Mouse (Mus musculus): ENCODE data around the gene Ghr. TPM values are rescaled to one million over a fixed set of nuclear protein-coding genes. Genes with fewer than 3 reads are reported as not detected.

Ghr gene
- polyA plus RNA-seq, 1 experiment from 2014 or later: 133 TPM

DNA sequence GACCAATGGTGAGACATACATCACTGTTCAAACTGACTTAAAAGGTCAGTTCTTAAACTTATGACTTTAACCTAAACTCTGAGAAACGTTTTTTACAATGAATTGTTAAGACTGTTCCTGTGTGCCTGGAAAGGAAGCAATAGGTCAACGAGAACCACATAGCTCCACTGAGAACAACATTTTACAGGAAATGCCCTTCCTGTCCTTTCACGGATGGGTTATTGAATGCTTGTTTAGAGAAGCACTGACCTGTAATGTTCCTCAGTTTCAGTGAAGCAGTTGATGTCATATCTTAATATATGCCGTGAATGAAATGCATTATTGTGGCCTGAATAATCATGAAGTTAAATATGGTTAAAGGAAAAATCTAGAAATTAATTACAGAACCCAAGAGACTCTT, 147.7 kb downstream of the Ghr start:
- no peaks in the 10 kb centered on the region for H3K27me3 ChIP-seq (ENCODE audit: insufficient read depth, low read length)
- H3K27ac ChIP-seq (ENCODE audit: low read depth): no peak overlapping the region
- H3K9me3 ChIP-seq (ENCODE audit: low read depth, low read length): no peaks in the 10 kb centered on the region
- WGBS: 32% methylated on average over 4 of the region's 4 CpGs
- no peak overlapping the region for H3K9ac ChIP-seq
- H3K4me2 ChIP-seq: no peak overlapping the region
- peaks cover 8% of the 10 kb centered on the region for H3K4me1 ChIP-seq (ENCODE audit: insufficient read depth)
- H3K4me3 ChIP-seq (ENCODE audit: low read depth, low read length): no peak overlapping the region
- no peaks in the 10 kb centered on the region for H3K36me3 ChIP-seq (ENCODE audit: insufficient read depth)
- no peak for TF ChIP-seq CTCF (IDR thresholded peaks at IDR 0.05; ENCODE audit: low read depth)
- DNase-seq (peak; percentile 30), ATAC-seq (ENCODE audit: insufficient read depth) (no peak)

DNA sequence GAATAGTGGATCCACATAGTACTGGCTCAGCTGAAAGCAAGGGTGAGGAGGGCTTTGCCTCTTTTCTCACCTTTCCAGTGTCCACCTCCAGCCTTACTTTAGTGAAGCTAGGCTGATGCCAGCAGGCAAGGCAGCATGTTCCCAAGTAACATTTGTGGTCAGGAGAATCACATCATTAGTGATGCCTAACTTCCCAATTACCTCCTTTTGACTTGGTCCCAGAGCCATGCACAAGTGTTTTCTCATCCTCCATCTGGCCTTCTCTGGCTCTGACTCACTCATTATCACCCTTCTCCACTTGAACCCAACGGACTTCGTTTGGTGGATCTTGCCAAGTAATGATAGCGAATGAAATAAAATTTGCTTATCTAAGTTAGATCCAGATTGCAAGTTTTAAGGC, 148.8 kb downstream of the Ghr start:
- no peak overlapping the region for H3K27ac ChIP-seq (ENCODE audit: low read depth)
- no peaks in the 10 kb centered on the region for H3K9me3 ChIP-seq (ENCODE audit: low read depth, low read length)
- ATAC-seq (ENCODE audit: insufficient read depth) (no peak), DNase-seq (no peak)
- H3K4me2 ChIP-seq: no peak overlapping the region
- peaks cover 8% of the 10 kb centered on the region for H3K4me1 ChIP-seq (ENCODE audit: insufficient read depth)
- no peak overlapping the region for H3K4me3 ChIP-seq (ENCODE audit: low read depth, low read length)
- H3K27me3 ChIP-seq (ENCODE audit: insufficient read depth, low read length): no peaks in the 10 kb centered on the region
- TF ChIP-seq CTCF (IDR thresholded peaks at IDR 0.05; ENCODE audit: low read depth): no peak
- H3K36me3 ChIP-seq (ENCODE audit: insufficient read depth): no peaks in the 10 kb centered on the region
- 70% methylated on average over 3 of the region's 3 CpGs for WGBS
- no peak overlapping the region for H3K9ac ChIP-seq

DNA sequence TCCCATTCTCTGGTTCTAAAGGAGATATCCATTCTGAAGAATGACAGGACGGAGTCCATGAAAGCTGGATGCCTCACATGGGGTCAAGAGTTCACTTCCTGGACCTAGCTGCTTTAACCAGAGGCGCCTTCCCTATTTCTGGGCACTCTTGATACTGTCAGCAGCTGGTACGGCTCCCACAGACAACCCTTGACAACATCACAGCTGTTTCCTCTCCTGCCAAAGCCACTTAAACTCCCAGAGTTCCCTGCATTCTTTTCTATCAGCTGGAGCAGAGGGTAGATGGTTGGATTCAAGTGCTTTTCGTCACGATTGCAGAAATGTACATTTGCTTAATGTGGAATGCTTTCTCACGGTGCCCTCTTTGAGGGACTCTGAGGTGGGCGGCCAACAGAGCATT, 150.0 kb downstream of the Ghr start:
- WGBS: 13% methylated on average over 7 of the region's 7 CpGs

DNA sequence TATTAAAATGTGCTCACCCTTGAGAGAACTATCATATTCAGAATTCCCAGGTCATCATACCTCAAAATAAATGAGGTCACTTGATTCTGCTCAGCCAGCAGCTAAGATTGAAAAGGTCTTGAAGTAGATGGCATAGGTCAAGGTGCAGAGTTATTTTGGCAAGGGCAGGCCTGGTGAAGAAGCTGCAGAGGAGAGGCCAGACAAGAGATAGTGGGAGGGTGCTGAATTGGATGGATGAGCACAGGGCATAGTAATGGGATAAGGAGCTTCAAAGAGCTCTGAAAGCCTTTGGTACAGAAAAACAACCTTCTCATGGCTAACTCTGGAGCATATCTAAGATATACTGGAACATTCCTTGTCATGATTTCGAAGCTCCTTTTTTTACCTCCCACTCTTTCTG, 150.5 kb downstream of the Ghr start:
- WGBS: 30% methylated on average over 1 of the region's 1 CpGs
- no peak for TF ChIP-seq CTCF (IDR thresholded peaks at IDR 0.05; ENCODE audit: low read depth)
- no peak overlapping the region for H3K4me3 ChIP-seq (ENCODE audit: low read depth, low read length)
- no peak overlapping the region for H3K9ac ChIP-seq
- H3K36me3 ChIP-seq (ENCODE audit: insufficient read depth): no peaks in the 10 kb centered on the region
- no peaks in the 10 kb centered on the region for H3K9me3 ChIP-seq (ENCODE audit: low read depth, low read length)
- H3K4me1 ChIP-seq (ENCODE audit: insufficient read depth): peaks cover 8% of the 10 kb centered on the region
- no peaks in the 10 kb centered on the region for H3K27me3 ChIP-seq (ENCODE audit: insufficient read depth, low read length)
- no peak overlapping the region for H3K4me2 ChIP-seq
- DNase-seq (no peak), ATAC-seq (ENCODE audit: insufficient read depth) (peak; percentile 51; the same call in 1 of the 2 replicates)
- peak overlapping the region; percentile 10; the same call in 1 of the 2 replicates for H3K27ac ChIP-seq (ENCODE audit: low read depth)

More for the DNA sequence above, 150.0 kb downstream of the Ghr start:
- Histone ChIP-seq H3K9ac (no peak overlapping the region), H3K36me3 (ENCODE audit: insufficient read depth) (no peaks in the 10 kb centered on the region), H3K4me2 (peak overlapping the region; percentile 14; the same call in 1 of the 2 replicates), H3K9me3 (ENCODE audit: low read depth, low read length) (no peaks in the 10 kb centered on the region), H3K4me1 (ENCODE audit: insufficient read depth) (peaks cover 8% of the 10 kb centered on the region), H3K27ac (ENCODE audit: low read depth) (peak overlapping the region; percentile 79), H3K27me3 (ENCODE audit: insufficient read depth, low read length) (no peaks in the 10 kb centered on the region), H3K4me3 (ENCODE audit: low read depth, low read length) (no peak overlapping the region)
- DNase-seq (peak; percentile 90), ATAC-seq (ENCODE audit: insufficient read depth) (peak; percentile 96)
- TF ChIP-seq CTCF (IDR thresholded peaks at IDR 0.05; ENCODE audit: low read depth): no peak

DNA sequence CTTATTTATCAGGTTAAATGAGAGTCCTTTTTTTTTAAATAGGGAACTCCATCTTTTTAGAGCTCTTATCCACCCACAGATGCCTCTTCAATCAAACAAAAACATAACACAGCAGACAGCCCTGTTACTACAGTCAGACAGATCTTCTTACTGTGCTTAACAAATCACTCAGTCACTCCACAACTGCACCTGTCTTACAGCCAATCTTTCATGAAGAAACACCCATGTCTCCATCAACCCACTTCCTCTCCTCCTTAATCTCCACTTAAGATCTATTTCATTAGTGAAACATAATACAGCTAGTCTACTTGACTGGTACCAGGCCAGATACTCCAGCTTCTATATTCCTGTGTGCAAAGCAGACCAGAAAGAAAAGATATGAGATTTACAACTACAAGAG, 153.9 kb downstream of the Ghr start:
- Histone ChIP-seq H3K4me3 (ENCODE audit: low read depth, low read length) (no peak overlapping the region), H3K9ac (no peak overlapping the region), H3K27ac (ENCODE audit: low read depth) (no peak overlapping the region), H3K27me3 (ENCODE audit: insufficient read depth, low read length) (no peaks in the 10 kb centered on the region), H3K4me2 (no peak overlapping the region), H3K4me1 (ENCODE audit: insufficient read depth) (peaks cover 5% of the 10 kb centered on the region), H3K36me3 (ENCODE audit: insufficient read depth) (no peaks in the 10 kb centered on the region), H3K9me3 (ENCODE audit: low read depth, low read length) (no peaks in the 10 kb centered on the region)
- ATAC-seq (ENCODE audit: insufficient read depth) (no peak), DNase-seq (no peak)
- no peak for TF ChIP-seq CTCF (IDR thresholded peaks at IDR 0.05; ENCODE audit: low read depth)

DNA sequence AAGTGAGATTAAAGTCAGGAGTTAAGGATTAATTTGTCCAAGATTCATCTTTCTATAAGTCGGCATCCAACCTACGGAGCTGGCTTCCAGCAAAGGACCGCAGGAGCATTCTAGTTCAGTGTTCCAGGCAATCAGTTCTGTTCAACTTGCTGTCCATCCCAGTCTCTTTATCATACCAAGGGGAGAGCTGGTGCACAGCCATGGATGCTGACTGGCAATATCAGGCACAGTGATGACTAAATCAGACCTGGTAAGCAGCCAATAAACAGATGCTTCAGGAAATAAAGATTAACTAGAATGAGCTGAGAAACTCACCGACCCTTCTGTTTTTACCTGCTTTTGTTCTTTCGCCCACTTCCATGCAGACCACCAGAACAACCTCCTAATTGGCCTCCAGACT, 154.3 kb downstream of the Ghr start:
- Histone ChIP-seq H3K27me3 (ENCODE audit: insufficient read depth, low read length) (no peaks in the 10 kb centered on the region), H3K36me3 (ENCODE audit: insufficient read depth) (no peaks in the 10 kb centered on the region), H3K9ac (no peak overlapping the region), H3K4me2 (no peak overlapping the region), H3K27ac (ENCODE audit: low read depth) (no peak overlapping the region), H3K4me3 (ENCODE audit: low read depth, low read length) (no peak overlapping the region), H3K9me3 (ENCODE audit: low read depth, low read length) (no peaks in the 10 kb centered on the region), H3K4me1 (ENCODE audit: insufficient read depth) (peaks cover 6% of the 10 kb centered on the region)
- TF ChIP-seq CTCF (IDR thresholded peaks at IDR 0.05; ENCODE audit: low read depth): no peak
- 87% methylated on average over 5 of the region's 5 CpGs for WGBS
- no peak for ATAC-seq (ENCODE audit: insufficient read depth)
- no peak for DNase-seq

DNA sequence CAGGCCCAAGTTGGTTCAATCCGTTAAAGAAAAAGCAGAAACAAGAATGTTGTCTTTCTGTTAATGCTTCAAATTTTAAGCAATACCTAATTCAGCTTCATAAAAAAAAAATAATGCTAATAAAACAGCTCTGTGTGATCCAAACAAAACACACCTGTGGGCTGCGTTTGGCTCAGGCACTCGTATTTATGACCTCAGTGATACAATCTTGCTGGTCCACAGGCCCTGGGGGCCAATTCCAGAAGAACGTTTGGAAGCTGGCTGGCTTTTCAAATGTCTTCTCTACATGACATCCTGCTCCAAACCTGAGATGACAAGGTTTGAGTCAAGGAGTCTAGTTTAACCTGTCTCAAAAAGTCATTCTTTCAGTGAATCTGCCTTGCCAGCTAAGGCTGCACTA, 156.9 kb downstream of the Ghr start:
- Histone ChIP-seq H3K36me3 (ENCODE audit: insufficient read depth) (no peaks in the 10 kb centered on the region), H3K9ac (no peak overlapping the region), H3K27me3 (ENCODE audit: insufficient read depth, low read length) (no peaks in the 10 kb centered on the region), H3K27ac (ENCODE audit: low read depth) (no peak overlapping the region), H3K4me1 (ENCODE audit: insufficient read depth) (peaks cover 8% of the 10 kb centered on the region; the same call in 1 of the 2 replicates), H3K4me2 (no peak overlapping the region), H3K9me3 (ENCODE audit: low read depth, low read length) (no peaks in the 10 kb centered on the region), H3K4me3 (ENCODE audit: low read depth, low read length) (no peak overlapping the region)
- ATAC-seq (ENCODE audit: insufficient read depth) (no peak), DNase-seq (no peak)
- 37% methylated on average over 4 of the region's 4 CpGs for WGBS
- no peak for TF ChIP-seq CTCF (IDR thresholded peaks at IDR 0.05; ENCODE audit: low read depth)

DNA sequence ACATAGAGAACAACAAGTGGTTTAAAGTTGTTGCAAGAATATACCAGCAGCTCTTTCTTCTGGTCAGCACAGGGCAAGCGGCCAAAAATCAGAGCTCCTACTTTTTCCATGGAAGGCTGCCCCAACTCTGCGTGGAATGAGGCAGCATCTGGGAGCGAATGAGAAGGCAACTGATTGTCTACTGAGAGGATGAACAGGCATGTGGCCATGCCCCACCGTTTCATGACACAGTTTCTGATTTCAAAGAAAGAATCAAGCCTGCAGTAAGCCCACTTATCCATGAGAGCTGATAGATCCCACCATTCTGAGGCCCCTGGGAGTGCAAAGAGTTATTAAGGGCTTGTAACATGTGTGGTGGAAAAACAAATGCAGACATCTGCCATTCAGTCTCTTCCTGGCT, 160.1 kb downstream of the Ghr start:
- H3K9me3 ChIP-seq (ENCODE audit: low read depth, low read length): no peaks in the 10 kb centered on the region
- DNase-seq (peak; percentile 65), ATAC-seq (ENCODE audit: insufficient read depth) (no peak)
- H3K4me3 ChIP-seq (ENCODE audit: low read depth, low read length): no peak overlapping the region
- no peak overlapping the region for H3K9ac ChIP-seq
- H3K4me2 ChIP-seq: no peak overlapping the region
- WGBS: 66% methylated on average over 4 of the region's 4 CpGs
- peaks cover 8% of the 10 kb centered on the region; the same call in 1 of the 2 replicates for H3K4me1 ChIP-seq (ENCODE audit: insufficient read depth)
- no peaks in the 10 kb centered on the region for H3K36me3 ChIP-seq (ENCODE audit: insufficient read depth)
- no peak for TF ChIP-seq CTCF (IDR thresholded peaks at IDR 0.05; ENCODE audit: low read depth)
- no peak overlapping the region; the same call in 1 of the 2 replicates for H3K27ac ChIP-seq (ENCODE audit: low read depth)
- H3K27me3 ChIP-seq (ENCODE audit: insufficient read depth, low read length): no peaks in the 10 kb centered on the region

Measured in lung, embryonic 14.5 days (tissue).